Mouse (Mus musculus): ENCODE results near the gene Oaz1. TPM values are rescaled to one million over a fixed set of nuclear protein-coding genes. Genes with fewer than 3 reads are reported as not detected.
A peak's percentile ranks its signal among the peaks of the same experiment; 100 is the strongest.

Oaz1 gene
- polyA plus RNA-seq, 1 experiment, result 915 TPM

DNA sequence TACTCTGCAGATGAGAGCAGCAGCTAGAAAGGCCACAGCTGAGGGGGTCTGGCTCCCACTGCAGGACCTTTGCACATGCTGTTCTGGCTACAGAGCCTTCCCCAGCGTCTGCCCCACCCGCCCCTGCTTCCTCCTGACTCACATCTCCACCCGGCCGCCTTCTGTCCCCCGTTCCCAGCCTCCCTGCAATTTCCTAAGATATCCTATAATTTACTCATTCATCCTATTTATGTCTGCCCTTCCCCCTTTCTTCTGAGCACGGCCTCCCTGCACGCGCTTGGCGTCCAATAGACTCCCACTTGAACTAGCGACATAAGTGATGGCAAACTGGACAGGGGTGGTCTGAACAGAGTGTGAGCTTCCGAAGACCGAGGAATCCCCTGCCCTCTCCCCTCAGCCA lies 19.3 kb downstream of the Oaz1 start:
- no peak for DNase-seq (ENCODE audit: low read depth)

DNA sequence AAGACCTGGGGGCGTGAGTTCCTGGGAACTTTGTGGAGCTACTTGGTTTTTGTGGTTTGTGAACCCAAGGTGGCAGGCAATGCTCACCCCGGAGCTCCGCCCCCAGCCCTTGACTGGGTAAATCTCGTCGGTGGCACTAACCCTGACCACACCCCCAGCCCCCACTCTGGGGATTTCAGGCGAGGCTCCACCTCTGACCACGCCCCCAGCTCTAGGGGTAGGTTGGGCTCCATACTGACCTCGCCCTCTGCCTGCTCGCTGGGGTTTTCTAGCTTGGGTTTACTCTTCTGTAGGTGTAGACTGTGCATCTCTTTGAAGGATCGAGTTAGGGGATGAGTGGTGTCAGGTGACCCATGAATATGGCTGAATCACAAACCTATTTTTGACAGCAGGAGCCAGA lies 22.1 kb downstream of the Oaz1 start:
- no peak for DNase-seq (ENCODE audit: low read depth)

DNA sequence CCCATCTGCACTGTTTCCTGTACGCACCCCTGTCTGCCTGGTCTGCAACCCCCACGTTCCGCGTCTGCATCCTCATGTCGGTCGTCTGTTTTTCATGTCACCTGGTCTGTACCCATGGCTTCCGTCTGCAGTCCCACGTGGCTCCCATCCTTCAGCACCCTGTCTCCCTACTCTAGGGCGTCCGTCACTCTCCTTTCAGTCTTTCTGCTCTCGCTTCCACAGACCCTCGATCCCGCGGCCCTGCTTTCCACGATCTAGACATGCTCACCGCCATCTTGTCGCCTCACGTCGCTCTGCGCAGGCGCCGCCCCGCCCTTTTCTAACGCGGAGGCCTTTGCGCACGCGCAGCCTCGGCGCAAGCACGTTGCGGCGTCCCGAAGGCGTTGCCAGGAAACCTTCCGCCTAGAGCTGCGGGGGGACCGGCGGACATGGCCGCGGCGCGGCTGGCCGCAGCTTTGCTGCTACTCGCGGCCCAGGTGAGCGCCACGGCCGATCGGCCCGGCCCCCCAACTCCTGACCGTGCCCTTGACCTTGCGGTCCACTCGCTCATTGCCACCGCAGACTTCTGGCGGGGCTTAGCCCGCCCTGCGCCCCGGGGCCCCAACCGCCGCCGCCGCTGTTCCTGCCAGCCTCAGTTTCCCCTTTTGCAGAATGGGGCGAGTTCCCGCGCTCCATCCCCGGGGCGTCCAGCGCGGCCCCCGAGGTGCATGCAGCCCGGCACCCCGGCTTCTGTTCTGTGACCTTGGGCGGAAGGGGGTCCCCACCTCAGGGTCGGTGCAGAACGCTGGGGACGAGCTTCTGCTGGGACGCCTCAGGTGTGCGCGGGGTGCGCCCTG lies 28.7 kb downstream of the Oaz1 start, which contains the start of the genes Lsm7 and Sppl2b:
Gene Lsm7, minus strand, starts transcription at position 297 of the 836 bp plus-strand sequence.
Gene Sppl2b, plus strand, starts transcription at position 363 of the 836 bp plus-strand sequence.
- DNase-seq (ENCODE audit: low read depth), result peak; percentile 45

DNA sequence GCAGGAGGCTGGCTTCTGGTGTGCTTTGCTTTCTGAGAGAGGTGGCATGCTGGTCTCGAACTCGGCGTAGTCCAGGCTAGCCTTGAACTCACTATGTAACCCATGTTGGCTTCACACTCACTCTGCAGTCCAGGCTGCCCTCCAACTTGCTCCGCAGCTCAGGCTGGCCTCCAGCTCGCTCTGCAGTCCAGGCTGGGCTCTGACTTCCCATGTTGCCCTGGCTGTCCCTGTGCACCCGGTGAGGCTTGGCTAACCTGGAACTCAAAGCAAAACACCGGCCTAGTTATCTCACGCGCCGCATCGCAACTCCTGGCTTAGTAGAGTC lies 29.3 kb downstream of the Oaz1 start:
- no peak for DNase-seq (ENCODE audit: low read depth)

DNA sequence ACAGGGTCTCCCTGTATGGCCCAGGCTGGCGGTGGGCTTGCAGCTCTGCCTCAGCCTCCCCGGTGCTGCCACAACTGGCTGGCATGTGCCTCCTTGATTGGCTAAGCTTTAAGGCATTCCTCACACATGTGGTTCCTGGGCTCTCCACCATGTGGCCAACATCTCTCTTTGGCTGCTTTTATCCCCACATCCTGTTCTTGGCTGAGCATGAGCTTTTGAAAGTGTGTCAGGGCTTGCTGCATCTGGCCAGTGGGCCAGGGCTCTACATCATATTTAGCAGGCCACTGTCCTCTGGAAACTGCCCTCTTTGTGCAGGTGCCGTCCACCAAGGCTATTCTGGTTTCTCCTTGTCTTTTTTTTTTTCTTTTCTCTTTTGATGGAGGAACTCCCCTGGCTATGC lies 29.8 kb downstream of the Oaz1 start:
- DNase-seq (ENCODE audit: low read depth), result no peak

DNA sequence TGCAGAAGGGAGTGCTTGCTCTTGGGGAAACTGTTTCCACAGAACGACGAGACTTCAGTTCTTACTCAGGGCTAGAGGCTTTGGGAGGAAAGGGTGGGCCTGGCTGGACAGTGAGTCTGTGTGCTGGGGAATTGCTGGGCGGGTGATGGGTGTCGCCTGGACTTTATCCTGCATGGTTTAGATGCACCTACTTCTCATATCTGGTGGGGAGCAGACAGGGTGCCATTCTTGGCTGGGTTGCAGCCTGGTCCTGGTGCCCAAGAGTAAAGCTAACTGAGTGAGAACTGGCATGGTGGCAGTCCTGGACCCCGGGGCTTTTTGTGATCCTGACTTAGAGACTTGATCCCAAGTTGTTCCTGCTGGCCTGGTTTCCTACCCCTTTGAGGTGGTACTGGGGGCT lies 30.5 kb downstream of the Oaz1 start:
- no peak for DNase-seq (ENCODE audit: low read depth)

DNA sequence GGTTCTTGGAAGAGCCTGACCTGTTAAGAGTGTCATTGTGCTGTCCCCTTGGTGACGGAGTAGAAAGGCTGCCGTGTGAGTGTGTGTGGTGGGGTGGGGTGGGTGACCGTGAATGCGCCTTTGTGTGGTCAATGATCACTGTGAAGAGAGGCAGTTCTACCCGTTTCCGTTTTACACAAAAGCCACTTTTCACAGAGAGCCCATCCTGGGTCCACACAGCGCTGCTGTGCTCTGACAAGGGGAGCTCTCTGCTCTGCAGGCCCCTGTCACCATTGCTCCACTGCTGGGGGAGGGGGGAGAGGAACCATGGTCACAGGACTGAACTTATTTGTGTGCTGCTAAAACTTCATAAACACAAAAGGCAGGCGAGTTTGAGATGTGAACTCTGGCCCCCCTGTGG lies 30.9 kb downstream of the Oaz1 start:
- no peak for DNase-seq (ENCODE audit: low read depth)

DNA sequence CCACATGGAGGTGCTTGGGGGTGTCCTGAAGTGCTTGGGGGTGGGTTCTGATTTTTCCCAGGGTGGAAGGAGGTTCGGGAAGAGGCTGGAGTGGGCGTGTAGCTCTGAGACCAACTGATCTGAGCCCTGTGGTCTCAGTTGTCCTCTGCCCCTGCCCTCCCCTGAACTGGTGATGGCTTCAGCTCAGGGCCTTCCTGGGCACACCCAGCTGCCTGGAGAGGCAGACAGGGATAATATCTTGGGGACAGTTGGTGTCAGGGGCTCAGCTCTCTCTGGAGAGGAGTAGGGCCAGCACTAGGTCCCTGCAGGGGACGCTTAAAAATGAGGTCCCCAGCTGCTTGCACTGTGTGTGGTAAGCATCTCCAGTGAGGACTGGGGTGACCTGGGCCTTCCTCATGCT lies 31.4 kb downstream of the Oaz1 start:
- no peak for DNase-seq (ENCODE audit: low read depth)

DNA sequence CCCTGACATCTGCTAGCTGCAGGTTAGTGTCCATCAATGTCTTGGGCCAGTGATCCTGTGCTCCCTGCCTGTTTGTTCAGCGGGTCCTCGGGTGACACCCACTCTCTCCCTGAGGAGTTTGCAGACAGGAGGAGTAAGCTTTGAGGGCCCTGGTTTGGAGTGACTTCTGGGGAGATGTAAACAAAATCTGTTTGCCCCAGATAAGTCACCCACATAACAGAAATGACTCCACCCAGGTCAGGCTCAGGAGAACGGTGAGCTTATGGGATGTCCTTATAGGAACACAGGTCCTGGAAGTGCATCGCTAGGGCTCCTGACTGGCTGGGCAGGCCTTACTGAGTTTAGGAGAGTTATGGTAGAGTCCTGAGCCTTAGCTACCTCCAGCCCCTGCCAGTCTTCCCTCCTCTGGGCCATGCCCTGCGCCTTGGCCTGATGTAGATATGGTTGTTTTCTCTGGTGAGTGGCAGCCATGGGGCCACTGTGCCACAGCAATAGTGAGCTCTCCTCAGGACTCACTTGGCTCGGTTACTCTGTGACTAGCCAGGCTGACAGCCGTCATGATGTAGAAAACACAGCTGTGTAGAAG lies 32.0 kb downstream of the Oaz1 start:
- DNase-seq (ENCODE audit: low read depth), result no peak

DNA sequence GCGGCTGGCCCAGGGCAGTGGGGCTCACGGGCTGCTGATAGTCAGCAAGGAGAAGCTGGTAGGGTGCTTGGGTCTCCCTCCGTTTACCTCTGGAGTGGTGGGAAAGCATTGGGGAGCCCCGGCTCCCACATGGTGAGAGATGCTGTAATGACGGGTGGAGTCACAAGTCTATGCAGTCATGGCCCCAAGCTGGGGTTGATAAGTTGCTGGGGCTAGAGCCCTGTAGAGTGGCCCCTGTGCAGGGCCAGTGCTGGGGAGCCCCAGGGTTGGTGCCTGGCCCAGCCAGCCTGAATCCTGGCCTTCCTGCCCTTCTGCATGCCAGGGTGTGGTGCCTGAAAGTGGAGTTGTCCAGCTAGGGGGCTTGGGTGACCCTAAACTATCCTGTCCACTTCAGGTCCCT lies 35.8 kb downstream of the Oaz1 start:
- DNase-seq (ENCODE audit: low read depth), result no peak

DNA sequence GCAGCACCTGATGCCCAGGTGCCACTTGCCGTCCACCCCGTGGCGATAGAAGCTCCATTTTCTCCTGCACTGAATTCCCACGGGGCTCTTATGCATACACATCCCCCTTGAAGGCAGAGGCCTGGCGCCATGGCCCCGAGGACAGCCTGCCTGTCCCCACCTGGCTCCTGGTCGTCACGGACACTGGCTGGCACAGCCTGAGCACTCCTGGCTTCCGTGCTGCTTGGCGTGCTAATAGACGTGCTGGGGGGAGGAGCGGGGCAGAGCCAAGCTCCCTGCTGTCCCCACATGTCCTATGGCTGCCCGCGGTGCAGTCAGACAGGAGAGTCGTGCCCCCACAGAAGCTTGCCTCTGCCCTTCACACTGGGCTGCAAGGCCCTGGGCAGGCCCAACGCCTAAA lies 38.0 kb downstream of the Oaz1 start:
- no peak for DNase-seq (ENCODE audit: low read depth)

DNA sequence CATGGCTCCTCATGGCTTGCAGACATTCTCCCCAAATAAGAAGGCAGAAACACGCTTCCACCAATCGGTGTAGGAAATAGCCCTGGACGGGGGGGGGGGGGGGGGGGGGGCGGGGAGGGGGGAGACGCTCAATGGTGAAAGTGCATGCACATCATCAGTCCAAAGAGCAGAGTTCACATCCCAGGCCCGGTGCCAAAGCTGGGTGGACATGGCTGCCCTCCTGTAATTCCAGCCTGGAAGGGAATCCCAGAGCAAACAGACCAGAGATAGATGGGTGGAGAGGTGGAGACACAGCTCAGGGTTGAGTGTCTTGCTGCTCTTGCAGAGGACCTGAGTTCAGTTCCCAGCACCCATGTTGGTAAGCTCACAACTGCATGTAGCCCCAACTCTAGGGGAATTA lies 44.5 kb downstream of the Oaz1 start:
- no peak for DNase-seq (ENCODE audit: low read depth)

DNA sequence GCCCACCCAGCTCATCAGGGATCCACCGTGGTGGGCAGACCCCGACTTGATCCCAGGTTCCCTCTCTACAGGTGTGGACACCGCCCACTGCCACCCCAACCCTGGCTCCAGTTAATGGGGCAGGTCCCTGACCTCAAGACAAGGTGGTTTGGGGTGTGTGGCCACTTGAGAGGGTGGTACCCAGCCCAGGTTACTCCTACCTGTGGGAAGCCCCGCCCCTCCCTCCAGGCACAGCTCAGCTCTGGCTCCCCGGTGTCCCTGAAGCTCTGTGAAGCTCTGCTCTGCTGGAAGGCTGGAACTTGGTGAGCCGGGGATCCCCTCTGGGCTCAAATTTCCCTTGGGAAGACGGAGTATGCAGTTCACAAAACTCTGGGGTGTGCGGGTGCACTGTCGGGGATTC lies 45.1 kb downstream of the Oaz1 start, which contains the start of gene Tmprss9:
Gene Tmprss9, plus strand, starts transcription at position 268 of the 400 bp plus-strand sequence.
- no peak for DNase-seq (ENCODE audit: low read depth)

DNA sequence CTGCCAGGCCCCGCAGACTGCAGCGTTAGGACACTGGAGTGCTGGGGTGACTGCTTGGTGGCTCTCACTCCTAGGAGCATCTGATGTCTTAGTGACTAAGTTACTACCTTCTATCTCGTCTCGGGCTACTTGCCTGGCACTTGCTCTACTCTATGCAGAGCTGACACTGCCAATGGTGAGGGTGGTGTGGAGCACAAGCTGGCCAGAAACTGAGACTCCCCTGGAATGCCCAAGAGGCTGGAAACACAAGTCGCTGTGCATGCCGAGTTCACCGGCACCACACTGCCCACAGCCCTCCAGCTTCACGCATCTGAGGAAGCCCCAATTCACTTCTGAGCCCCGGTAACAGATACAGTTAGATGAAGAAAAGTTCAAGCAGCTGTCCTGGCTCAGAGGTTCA lies 47.6 kb downstream of the Oaz1 start:
- DNase-seq (ENCODE audit: low read depth), result no peak

DNA sequence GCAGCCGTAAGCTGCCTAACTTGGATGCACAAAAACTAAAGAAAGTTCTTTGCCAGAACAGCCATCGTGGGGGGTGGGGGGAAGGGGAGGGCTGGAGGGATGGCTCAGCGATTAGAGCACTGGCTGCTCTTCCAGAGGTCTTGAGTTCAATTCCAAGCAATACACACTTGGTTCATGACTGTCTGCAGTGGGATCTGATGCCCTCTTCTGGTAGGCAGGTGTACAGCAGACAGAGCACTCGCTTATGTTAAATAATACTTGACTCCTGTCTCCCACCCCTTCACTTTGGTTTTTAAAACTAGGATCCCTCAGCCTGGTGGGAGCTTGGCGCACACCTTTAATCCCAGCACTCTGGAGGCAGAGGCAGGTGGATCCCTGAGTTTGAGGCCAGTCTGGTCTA lies 49.6 kb downstream of the Oaz1 start:
- no peak for DNase-seq (ENCODE audit: low read depth)

DNA sequence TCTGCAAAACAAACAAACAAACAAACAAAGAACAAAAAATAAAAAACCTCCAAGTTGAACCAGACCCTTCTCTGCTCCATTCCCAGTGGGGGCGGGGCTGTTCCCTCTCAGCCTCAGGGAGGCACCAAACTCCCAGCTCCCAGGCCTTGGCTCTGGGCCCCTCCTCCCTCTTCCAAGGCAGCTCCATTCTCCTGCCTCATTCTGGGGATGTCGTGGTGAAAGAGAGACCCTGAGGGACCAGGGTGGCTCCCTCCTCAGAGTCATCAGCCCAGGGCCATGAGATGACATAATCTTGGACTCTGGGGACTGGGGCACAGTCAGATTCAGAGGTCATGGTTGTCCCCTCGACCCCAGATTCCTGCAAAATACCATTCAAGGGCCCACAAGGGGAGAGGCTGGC lies 50.1 kb downstream of the Oaz1 start:
- DNase-seq (ENCODE audit: low read depth), result no peak

Other genes with a start within 250 kb of the Oaz1 start
- gene Klf16, start 249.3 kb upstream of the Oaz1 start, polyA plus RNA-seq (2012; rRNA removed), result 20.8 and 30.5 TPM in 2 replicates
- 192 and 205 TPM in 2 replicates for gene Abhd17a, start 236.3 kb upstream of the Oaz1 start, polyA plus RNA-seq (2012; rRNA removed)
- 82.6 and 91.5 TPM in 2 replicates for gene Scamp4, start 223.8 kb upstream of the Oaz1 start, polyA plus RNA-seq (2012; rRNA removed)
- gene Adat3, start 223.8 kb upstream of the Oaz1 start, polyA plus RNA-seq (2012; rRNA removed), result 9.5 and 9.6 TPM in 2 replicates
- 1.5 and 2.1 TPM in 2 replicates for gene Gm49322, start 220.6 kb upstream of the Oaz1 start, polyA plus RNA-seq (2012; rRNA removed)
- gene Csnk1g2, start 203.8 kb upstream of the Oaz1 start, polyA plus RNA-seq (2012; rRNA removed), result 228 and 235 TPM in 2 replicates
- 74.5 and 89.2 TPM in 2 replicates for gene Btbd2, start 169.6 kb upstream of the Oaz1 start, polyA plus RNA-seq (2012; rRNA removed)
- 420 and 516 TPM in 2 replicates for gene Mknk2, start 148.5 kb upstream of the Oaz1 start, polyA plus RNA-seq (2012; rRNA removed)
- 34.8 and 45.6 TPM in 2 replicates for gene Mob3a, start 124.7 kb upstream of the Oaz1 start, polyA plus RNA-seq (2012; rRNA removed)
- gene Izumo4, start 124.5 kb upstream of the Oaz1 start, polyA plus RNA-seq (2012; rRNA removed), result 62.8 and 75.4 TPM in 2 replicates
- gene Ap3d1, start 84.4 kb upstream of the Oaz1 start, polyA plus RNA-seq (2012; rRNA removed), result 149 and 151 TPM in 2 replicates
- gene Dot1l, start 71.5 kb upstream of the Oaz1 start, polyA plus RNA-seq (2012; rRNA removed), result 18.7 and 38.6 TPM in 2 replicates
- 20.1 and 33.9 TPM in 2 replicates for gene Sf3a2, start 28.5 kb upstream of the Oaz1 start, polyA plus RNA-seq (2012; rRNA removed)
- gene Plekhj1, start 28.0 kb upstream of the Oaz1 start, polyA plus RNA-seq (2012; rRNA removed), result 44.2 and 56.6 TPM in 2 replicates
- 0.38 and 0.39 TPM in 2 replicates for gene Amh, start 21.4 kb upstream of the Oaz1 start, polyA plus RNA-seq (2012; rRNA removed)
- 0.22 and 0.63 TPM in 2 replicates for gene Jsrp1, start 13.2 kb upstream of the Oaz1 start, polyA plus RNA-seq (2012; rRNA removed)
- gene Lingo3, start 17.4 kb downstream of the Oaz1 start, polyA plus RNA-seq (2012; rRNA removed), result 0.04 TPM in 1 of 2 replicates, not detected in the other
- 80.4 and 114 TPM in 2 replicates for gene Lsm7, start 28.6 kb downstream of the Oaz1 start, polyA plus RNA-seq (2012; rRNA removed)
- gene Sppl2b, start 28.6 kb downstream of the Oaz1 start, polyA plus RNA-seq (2012; rRNA removed), result 67.4 and 71.5 TPM in 2 replicates
- 0.12 and 0.13 TPM in 2 replicates for gene Tmprss9, start 45.2 kb downstream of the Oaz1 start, polyA plus RNA-seq (2012; rRNA removed)
- 137 and 184 TPM in 2 replicates for gene Timm13, start 74.3 kb downstream of the Oaz1 start, polyA plus RNA-seq (2012; rRNA removed)
- 12.9 and 14.1 TPM in 2 replicates for gene Lmnb2, start 91.6 kb downstream of the Oaz1 start, polyA plus RNA-seq (2012; rRNA removed)
- gene Gadd45b, start 103.4 kb downstream of the Oaz1 start, polyA plus RNA-seq (2012; rRNA removed), result 14.7 and 15.3 TPM in 2 replicates
- 5.9 and 6.3 TPM in 2 replicates for gene Gng7, start 188.3 kb downstream of the Oaz1 start, polyA plus RNA-seq (2012; rRNA removed)
- not detected in 2 replicates for gene Diras1, start 199.0 kb downstream of the Oaz1 start, polyA plus RNA-seq (2012; rRNA removed)
- gene Slc39a3, start 210.8 kb downstream of the Oaz1 start, polyA plus RNA-seq (2012; rRNA removed), result 31.0 and 34.3 TPM in 2 replicates
- gene Sgta, start 233.5 kb downstream of the Oaz1 start, polyA plus RNA-seq (2012; rRNA removed), result 197 and 235 TPM in 2 replicates
- 31.7 and 35.0 TPM in 2 replicates for gene Thop1, start 243.4 kb downstream of the Oaz1 start, polyA plus RNA-seq (2012; rRNA removed)